9 mouse cellular contexts compared by ENCODE assay signal in the genomic region with DNA sequence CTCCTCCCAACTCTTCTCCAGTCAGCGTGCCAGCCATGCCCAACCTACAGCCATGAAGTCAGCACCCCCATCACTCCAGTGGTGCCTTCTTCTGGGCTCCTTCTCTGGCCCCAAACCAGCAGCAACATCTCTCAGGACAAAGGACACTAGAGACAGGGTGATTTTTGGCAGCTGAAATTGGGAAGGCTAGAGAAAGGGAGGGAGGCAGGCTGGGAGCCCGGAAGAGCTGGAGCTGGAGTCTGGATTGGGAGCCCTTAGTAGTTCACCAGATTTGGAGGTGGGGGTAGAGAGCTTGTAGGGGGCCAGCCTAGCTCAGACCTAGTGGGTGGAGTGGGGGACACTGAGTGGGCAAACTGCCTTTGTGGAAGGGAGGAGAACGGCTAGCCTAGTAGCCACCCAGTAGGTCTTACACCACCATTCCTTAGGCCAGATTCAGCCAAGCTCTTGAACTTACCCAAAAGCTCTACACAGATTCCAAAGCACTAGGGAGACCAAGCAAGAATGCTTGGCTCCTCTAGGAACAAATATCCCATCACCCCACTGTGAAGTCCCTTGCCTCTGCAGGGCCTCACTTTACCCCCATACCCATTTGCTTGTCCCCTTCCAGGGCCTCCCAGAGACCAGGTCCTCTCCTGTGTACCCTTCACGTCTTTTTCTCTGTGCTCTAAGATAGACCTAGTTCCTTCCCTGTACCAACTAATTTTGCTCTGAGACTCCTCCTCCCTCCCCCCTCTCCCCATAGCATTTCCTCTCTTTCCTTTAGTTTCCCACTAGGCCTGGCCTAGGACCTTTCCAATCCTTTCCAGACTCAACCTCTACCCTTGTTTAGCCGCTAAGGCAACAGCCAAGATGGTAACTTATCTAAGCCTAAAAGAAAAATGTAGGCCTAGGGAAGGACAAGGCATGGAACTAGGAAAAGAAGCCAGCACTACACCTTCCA. TPM values are rescaled to one million over a fixed set of nuclear protein-coding genes. Genes with fewer than 3 reads are reported as not detected.
DNase-seq lines count a peak whose midpoint lies in the region; ATAC-seq and TF ChIP-seq lines count a peak whose summit lies in the region.
"Had no signal": no experiment of that assay in that cellular context is flagged by ENCODE, and none has a peak within 500 bp of the region (broad histone marks: within the 10 kb centered on the region; RNA-seq: fewer than 3 reads in every experiment).

No protein-coding gene starts in this region.

- H3K36me3 ChIP-seq in neural tube, embryonic 11.5 days (ENCODE audit: control insufficient read depth, insufficient read depth, low read length): no peaks in the 10 kb centered on the region
- no peaks in the 10 kb centered on the region for H3K36me3 ChIP-seq in liver, embryonic 12.5 days

- H3K9me3 ChIP-seq in neural tube, embryonic 11.5 days (ENCODE audit: control insufficient read depth, low read length): no peaks in the 10 kb centered on the region
- no peaks in the 10 kb centered on the region for H3K9me3 ChIP-seq in liver, embryonic 12.5 days (replicated peaks)

- DNase-seq in neural tube, embryonic 11.5 days (ENCODE audit: low spot score): peak; percentile 65
- no peak for DNase-seq in neural tube, embryonic 10.5 days (ENCODE audit: extremely low spot score, low spot score)
- DNase-seq in heart, adult 9 months (ENCODE audit: low spot score in 2 of 2): peak; percentile 73
- DNase-seq in kidney, adult 9 months: peak; percentile 72
- peak; percentile 73 to 83 for DNase-seq in right cerebral cortex, postnatal 10 days (ENCODE audit: low spot score in 2 of 2)

- peak overlapping the region; percentile 94 for H3K4me3 ChIP-seq in neural tube, embryonic 11.5 days (ENCODE audit: low read depth, low read length)
- H3K4me3 ChIP-seq in cortical plate, adult 2 months (ENCODE audit: insufficient read depth, low read length): peak overlapping the region; percentile 85; the same call in 1 of the 2 replicates
- H3K4me3 ChIP-seq in liver, embryonic 12.5 days: peak overlapping the region; percentile 71; the same call in 1 of the 2 replicates

- ATAC-seq in neural tube, embryonic 11.5 days (ENCODE audit: insufficient read depth, low FRiP score, low TSS enrichment): no peak
- ATAC-seq in liver, embryonic 12.5 days: no peak
- ATAC-seq in activated CD4-positive, CD25-positive, alpha-beta regulatory T cell, adult 4 months: no peak

- peaks cover 27% of the 10 kb centered on the region for H3K4me1 ChIP-seq in neural tube, embryonic 11.5 days (ENCODE audit: control insufficient read depth, insufficient read depth, low read length)
- peaks cover 6% of the 10 kb centered on the region for H3K4me1 ChIP-seq in cortical plate, adult 2 months (ENCODE audit: control insufficient read depth, insufficient read depth, low read length)
- peaks cover 41% of the 10 kb centered on the region for H3K4me1 ChIP-seq in liver, embryonic 12.5 days

- peak overlapping the region; percentile 94 for H3K9ac ChIP-seq in neural tube, embryonic 11.5 days (ENCODE audit: low read length)
- H3K9ac ChIP-seq in liver, embryonic 12.5 days: no peak overlapping the region

- peak overlapping the region; percentile 70 for H3K4me2 ChIP-seq in neural tube, embryonic 11.5 days (ENCODE audit: low read depth)
- H3K4me2 ChIP-seq in liver, embryonic 12.5 days: peak overlapping the region; percentile 93

- no peaks in the 10 kb centered on the region for H3K27me3 ChIP-seq in neural tube, embryonic 11.5 days (ENCODE audit: control insufficient read depth, insufficient read depth, low read length)
- H3K27me3 ChIP-seq in liver, embryonic 12.5 days (replicated peaks): peaks cover 98% of the 10 kb centered on the region

- H3K27ac ChIP-seq in neural tube, embryonic 11.5 days (ENCODE audit: low read depth, low read length): peak overlapping the region; percentile 97
- H3K27ac ChIP-seq in cortical plate, adult 2 months (ENCODE audit: insufficient read depth, low read length): peak overlapping the region; percentile 76
- H3K27ac ChIP-seq in liver, embryonic 12.5 days: no peak overlapping the region

- peak; percentile 24; the same call in 1 of the 2 replicates for TF ChIP-seq POLR2A in cortical plate, adult 2 months (IDR thresholded peaks at IDR 0.05; ENCODE audit: extremely low read depth, insufficient read depth, low read length)

- WGBS in neural tube, embryonic 11.5 days: 36% methylated on average over 5 of the region's 5 CpGs
- WGBS in liver, embryonic 12.5 days (ENCODE audit: insufficient replicate concordance): 55% methylated on average over 5 of the region's 5 CpGs

- TF ChIP-seq CTCF in cortical plate, adult 2 months (IDR thresholded peaks at IDR 0.05; ENCODE audit: extremely low read depth, insufficient read depth, low read length): no peak

RNA-seq across cellular contexts. Expression of gene Atn1, which starts 1.9 kb away (rescaled TPM):
- polyA plus RNA-seq in neural tube, embryonic 11.5 days (2014; fragmentation: Nextera tagmentation; extraction: Ambion mirVana): 11.8 and 12.1 TPM in 2 replicates
- polyA plus RNA-seq in cortical plate, adult 2 months (2012; rRNA removed): 60.7 and 63.3 TPM in 2 replicates
- 2.6 and 2.9 TPM in 2 replicates for polyA plus RNA-seq in liver, embryonic 12.5 days (2016; fragmentation: Nextera tagmentation; extraction: Ambion mirVana)
- 1 to 10 TPM; 3.3 to 5.7 TPM for polyA plus RNA-seq in activated CD4-positive, CD25-positive, alpha-beta regulatory T cell, adult 4 months (2017; shearing (Covaris generic))

RNA-seq across cellular contexts. Expression of gene Gm45234, which starts 2.4 kb away (rescaled TPM):
- polyA plus RNA-seq in neural tube, embryonic 11.5 days (2014; fragmentation: Nextera tagmentation; extraction: Ambion mirVana): not detected in 2 replicates
- not detected in 2 replicates for polyA plus RNA-seq in cortical plate, adult 2 months (2012; rRNA removed)
- not detected in 2 replicates for polyA plus RNA-seq in liver, embryonic 12.5 days (2016; fragmentation: Nextera tagmentation; extraction: Ambion mirVana)
- polyA plus RNA-seq in activated CD4-positive, CD25-positive, alpha-beta regulatory T cell, adult 4 months (2017; shearing (Covaris generic)): not detected
- polyA plus RNA-seq: large intestine, adult 2 months had no signal

RNA-seq across cellular contexts. Expression of gene Eno2, which starts 11.3 kb away (rescaled TPM):
- 8.5 and 9.8 TPM in 2 replicates for polyA plus RNA-seq in neural tube, embryonic 11.5 days (2014; fragmentation: Nextera tagmentation; extraction: Ambion mirVana)
- polyA plus RNA-seq in cortical plate, adult 2 months (2012; rRNA removed): 741 and 755 TPM in 2 replicates
- 0.77 and 1.0 TPM in 2 replicates for polyA plus RNA-seq in liver, embryonic 12.5 days (2016; fragmentation: Nextera tagmentation; extraction: Ambion mirVana)
- 1 to 10 TPM; 4.4 to 4.7 TPM for polyA plus RNA-seq in activated CD4-positive, CD25-positive, alpha-beta regulatory T cell, adult 4 months (2017; shearing (Covaris generic))

RNA-seq across cellular contexts. Expression of gene Grcc10, which starts 17.0 kb away (rescaled TPM):
- polyA plus RNA-seq in neural tube, embryonic 11.5 days (2014; fragmentation: Nextera tagmentation; extraction: Ambion mirVana): 456 and 504 TPM in 2 replicates
- polyA plus RNA-seq in cortical plate, adult 2 months (2012; rRNA removed): 340 and 352 TPM in 2 replicates
- polyA plus RNA-seq in liver, embryonic 12.5 days (2016; fragmentation: Nextera tagmentation; extraction: Ambion mirVana): 109 and 116 TPM in 2 replicates
- polyA plus RNA-seq in activated CD4-positive, CD25-positive, alpha-beta regulatory T cell, adult 4 months (2017; shearing (Covaris generic)): 100 to 1,000 TPM; 529 to 630 TPM

RNA-seq across cellular contexts. Expression of gene Ptpn6, which starts 19.7 kb away (rescaled TPM):
- 6.9 and 8.0 TPM in 2 replicates for polyA plus RNA-seq in neural tube, embryonic 11.5 days (2014; fragmentation: Nextera tagmentation; extraction: Ambion mirVana)
- polyA plus RNA-seq in cortical plate, adult 2 months (2012; rRNA removed): 6.3 and 6.5 TPM in 2 replicates
- 30.8 and 31.3 TPM in 2 replicates for polyA plus RNA-seq in liver, embryonic 12.5 days (2016; fragmentation: Nextera tagmentation; extraction: Ambion mirVana)
- polyA plus RNA-seq in activated CD4-positive, CD25-positive, alpha-beta regulatory T cell, adult 4 months (2017; shearing (Covaris generic)): 100 to 1,000 TPM; 138 to 144 TPM

Comparison
In these comparisons a context has a peak if more than half of its experiments do, and no peak if none do; other contexts are left out.
1. RNA of gene Eno2, which starts 11.3 kb away (polyA plus RNA-seq): 741 to 755 TPM in cortical plate, adult 2 months; 8.5 to 9.8 TPM in neural tube, embryonic 11.5 days, 4.4 to 4.7 TPM in activated CD4-positive, CD25-positive, alpha-beta regulatory T cell, adult 4 months and 0.77 to 1.0 TPM in liver, embryonic 12.5 days; every median in the first group is over 10 times any median in the second.
2. Peak in every context shown above with its lines, with median percentiles within 50 percentile points of each other: H3K4me3 ChIP-seq.